Mouse (Mus musculus): ENCODE data around the gene 4930404H24Rik.

The 4930404H24Rik gene
- long read RNA-seq, experiment 1, result 0 reads
- long read RNA-seq, experiment 2, result 0 reads

DNA sequence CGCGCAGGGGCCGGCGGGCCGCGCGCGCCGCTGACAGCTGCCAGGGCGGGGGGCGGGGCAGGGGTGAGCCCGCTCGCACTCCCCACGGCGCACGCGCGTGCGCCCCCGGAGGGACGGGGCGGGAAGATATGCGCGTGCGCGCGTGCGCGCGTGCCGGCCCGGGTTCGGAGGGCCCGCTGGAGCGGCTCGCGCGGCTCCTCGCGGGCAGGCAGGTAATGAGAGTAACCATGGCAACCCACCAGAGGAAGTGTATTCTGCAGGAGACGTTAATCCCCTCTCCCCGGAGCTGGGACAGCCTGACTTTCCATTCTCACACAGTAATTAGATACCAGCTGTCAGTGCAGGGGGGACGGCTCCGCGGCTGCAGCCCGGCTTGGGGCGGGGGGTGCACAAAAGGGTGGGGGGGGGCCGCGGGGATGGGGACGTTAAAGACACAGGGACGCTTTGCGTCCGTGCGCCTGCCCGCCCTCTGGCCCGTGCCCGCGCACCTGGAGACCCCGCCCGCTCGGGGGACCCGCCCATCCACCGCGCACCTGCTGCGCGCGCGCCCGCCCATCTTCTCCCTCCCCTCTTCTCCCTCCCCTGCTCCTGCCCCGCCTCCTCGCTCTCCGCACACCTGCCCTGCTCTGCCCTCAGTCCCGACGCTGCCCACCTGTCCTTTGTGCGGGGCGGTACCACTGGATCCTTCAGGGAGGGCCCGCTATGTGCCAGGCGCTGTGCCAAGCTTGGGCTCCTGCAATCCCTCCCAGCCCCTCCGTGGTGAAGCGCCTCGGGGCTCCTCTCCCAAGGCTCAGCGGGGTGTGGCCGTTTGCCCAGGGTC, at the start of gene 4930404H24Rik:
TSS of gene 4930404H24Rik (plus strand) at position 218 of the 820 bp plus-strand sequence.
- intact Hi-C loops (cut with DNase I), result no loop called here

DNA sequence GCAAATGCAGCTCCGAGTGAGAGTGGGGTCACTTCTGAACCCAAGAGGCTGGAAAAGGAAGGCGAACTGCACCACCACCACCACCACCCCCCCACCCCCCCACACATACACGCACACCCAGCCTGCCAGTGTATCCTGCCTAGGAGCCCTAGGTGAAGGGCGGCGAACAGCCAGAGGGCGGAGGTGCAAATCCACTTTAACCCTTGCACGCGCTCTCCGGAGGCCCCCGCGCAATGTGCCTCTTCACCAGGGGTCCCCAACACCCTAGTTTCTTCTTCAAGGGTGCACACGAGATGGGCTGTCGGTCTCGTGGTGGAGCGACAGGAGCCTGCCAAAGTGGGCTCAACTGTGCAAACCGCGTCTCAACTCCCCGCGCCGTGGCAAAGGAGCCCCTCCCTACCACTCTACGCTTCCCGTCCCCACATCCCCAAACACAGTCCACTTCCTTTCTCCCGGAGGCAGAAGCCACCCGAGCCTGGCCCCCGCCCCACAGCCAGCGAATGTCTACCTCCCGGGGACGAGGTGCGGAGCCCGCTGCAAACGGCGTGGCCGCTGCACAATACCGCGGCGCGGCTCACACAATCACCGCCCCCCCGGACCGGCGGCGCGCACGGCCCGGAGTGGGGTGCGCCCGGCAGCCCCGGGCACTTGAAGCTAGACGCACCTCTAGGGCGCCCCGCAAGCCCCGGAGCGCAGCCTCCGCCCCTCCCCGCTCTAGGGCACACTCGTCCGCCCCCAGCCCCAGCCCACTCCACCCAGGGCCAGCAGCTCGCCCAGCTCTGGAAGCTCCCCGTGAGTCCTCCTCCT, 49.0 kb upstream of the 4930404H24Rik start:
- intact Hi-C loops (cut with DNase I), result loop anchor here (5.0 kb wide), 1 partner anchor 96 kb away; the partner anchor contains the start of gene Asxl1

DNA sequence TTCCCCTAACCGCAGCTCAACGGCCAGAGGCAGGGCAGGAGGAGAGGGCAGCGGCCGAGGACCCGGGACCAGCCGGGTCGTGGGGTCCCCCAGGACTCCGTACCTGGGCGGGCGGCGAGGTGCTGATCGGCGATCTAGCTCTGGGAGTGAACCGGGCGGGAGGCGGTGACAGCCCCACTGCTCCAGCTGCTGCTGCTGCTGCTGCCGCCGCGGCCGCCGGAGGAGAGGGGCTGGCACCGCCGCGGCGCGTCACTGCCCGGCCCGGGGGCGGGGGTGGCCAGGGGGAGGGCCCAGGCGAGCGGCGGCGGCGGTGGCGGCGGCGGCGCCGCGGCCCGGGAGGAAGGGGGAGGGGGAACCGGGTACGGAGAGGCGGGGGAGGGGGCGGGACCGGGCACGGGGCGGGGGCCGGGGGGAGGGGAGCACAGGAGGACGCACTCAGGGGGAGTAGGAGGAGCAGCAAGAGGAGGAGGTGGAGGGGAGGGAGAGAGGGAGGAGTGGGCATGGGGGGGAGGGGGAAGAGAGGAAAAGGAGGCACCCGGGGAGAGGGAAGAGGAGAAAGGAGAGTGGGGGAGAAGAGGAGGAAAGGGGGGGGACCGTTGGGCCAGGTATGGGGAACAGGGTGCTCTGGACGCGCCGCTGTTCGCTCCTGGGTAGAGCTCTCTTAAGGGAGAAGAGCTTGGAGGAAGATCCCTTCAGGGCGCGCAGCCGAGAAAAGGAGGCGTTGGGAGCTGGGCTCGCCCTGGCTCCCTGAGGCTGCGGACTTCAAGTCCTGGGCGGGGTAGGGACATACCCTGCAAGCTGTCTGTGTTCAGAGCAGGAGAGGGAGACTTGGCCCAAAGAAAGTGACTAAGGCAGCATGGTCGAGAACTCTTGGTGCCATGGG, 48.1 kb upstream of the 4930404H24Rik start:
- intact Hi-C loops (cut with DNase I), result loop anchor here (5.0 kb wide), 1 partner anchor 97 kb away; the partner anchor contains the start of gene Asxl1

DNA sequence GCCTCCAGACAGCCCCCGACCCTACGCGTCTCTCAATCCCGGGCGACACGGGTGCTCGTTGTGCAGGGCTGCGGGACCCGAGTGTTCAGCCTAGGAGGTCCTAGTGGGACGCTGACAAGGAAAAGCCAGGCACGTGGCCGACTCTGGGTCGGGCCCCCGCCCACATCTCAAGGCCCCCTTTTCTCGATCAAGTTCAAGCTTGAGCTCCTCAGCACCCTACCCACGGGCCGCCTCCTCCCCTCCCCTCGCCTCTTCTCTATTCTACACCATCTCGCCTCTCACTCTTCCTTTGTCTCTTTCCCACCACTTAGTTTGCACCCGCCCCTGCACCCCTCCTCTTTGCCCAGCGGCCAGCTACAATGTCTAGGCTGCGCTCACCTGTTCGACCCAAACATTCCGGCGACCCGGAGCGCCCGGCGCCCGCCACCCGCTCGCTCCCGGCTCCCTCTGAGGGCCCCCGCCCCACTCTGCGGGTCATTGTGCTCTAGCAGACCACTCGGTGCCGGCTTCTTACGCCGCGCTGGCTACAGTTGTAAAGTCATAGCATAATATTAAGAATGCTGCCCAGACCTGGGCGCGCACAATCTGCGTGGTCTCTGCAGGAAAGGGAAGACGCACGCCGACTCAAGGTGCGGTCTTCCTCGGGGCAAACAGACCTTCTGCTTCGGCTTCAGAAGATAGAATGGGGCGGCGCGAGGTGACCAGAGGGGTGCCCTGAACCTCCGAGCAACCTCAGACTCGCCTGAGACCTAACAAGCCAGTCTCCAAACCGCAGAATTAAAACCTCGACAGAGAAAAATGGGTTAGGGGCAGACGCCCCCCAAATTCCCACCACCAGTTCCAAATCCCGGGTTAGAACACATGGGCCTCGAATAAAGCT, 47.2 kb upstream of the 4930404H24Rik start:
- intact Hi-C loops (cut with DNase I), result no loop called here

DNA sequence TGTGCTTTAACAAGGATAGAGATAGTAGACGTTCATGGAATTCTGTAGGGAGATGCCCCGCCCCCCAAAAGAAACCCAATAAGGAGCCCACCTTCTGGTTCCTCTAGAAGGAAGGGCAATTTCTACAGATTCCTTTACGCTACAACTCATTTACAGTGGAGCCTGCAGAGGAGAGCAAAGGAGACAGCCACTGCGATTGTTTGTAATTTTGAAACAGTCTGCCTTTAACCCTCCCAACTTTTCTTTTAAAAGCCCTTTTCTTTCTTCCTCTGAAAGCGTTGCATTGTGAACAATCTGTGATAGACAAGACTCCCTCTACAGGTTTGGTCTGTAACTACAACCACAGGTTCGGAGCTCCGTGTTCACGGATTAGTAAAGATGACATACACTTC, 46.6 kb upstream of the 4930404H24Rik start:
- intact Hi-C loops (cut with DNase I), result no loop called here

DNA sequence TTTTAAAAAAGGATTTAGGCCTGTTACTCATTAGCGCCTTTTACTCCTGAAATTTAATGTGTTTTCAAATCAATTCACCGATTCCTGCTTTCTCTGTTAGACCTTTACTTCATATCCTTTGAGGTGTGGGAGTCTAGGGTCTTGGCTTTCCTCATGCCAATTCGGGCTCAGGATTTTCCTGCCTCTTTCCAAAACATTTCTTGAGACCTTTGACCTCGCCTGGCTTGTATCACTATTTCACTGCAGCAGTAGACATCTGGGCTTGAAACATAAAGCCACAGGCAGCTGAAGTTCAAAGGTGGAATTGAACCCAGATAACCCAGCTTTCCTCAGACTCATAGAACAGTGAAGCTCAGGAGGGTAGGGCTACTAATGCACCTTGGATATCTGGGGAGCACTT, 46.1 kb upstream of the 4930404H24Rik start:
- intact Hi-C loops (cut with DNase I), result no loop called here

DNA sequence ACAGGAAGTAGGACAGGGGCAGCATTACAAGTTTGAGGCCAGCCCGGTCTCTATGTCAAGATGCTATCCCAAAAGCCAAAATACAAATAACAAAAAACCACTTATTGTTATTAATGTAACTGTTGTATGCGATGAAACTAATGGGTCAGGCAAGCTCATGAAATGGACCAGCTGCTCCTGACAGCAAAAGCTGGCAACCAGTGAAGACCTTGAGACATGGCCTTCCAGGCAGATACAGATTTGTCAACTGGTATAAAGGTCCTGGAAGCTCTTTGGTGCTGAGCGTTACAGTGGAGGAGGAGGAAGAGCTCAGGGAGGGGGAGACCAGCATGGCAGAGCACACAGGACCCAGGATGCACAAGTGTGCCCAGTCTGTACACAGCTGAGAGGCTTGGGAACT, 44.9 kb upstream of the 4930404H24Rik start:
- intact Hi-C loops (cut with DNase I), result no loop called here

DNA sequence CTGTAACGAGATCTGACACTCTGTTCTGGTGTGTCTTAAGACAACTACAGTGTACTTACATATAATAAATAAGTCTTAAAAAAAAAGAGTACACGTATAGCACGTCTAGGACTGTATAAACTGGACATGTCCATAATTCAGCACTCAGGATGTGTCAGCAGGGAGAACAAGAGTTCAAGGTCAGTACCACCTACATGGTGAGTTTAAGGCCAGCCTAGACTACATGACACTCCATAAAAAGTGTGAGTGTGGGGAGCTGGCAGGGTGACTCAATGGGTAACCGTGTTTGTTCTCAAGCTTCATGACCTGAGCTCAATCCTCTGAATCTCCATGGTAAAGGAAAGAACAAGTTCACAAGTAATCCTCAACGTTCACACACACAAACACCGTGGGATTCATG, 44.1 kb upstream of the 4930404H24Rik start:
- intact Hi-C loops (cut with DNase I), result no loop called here

DNA sequence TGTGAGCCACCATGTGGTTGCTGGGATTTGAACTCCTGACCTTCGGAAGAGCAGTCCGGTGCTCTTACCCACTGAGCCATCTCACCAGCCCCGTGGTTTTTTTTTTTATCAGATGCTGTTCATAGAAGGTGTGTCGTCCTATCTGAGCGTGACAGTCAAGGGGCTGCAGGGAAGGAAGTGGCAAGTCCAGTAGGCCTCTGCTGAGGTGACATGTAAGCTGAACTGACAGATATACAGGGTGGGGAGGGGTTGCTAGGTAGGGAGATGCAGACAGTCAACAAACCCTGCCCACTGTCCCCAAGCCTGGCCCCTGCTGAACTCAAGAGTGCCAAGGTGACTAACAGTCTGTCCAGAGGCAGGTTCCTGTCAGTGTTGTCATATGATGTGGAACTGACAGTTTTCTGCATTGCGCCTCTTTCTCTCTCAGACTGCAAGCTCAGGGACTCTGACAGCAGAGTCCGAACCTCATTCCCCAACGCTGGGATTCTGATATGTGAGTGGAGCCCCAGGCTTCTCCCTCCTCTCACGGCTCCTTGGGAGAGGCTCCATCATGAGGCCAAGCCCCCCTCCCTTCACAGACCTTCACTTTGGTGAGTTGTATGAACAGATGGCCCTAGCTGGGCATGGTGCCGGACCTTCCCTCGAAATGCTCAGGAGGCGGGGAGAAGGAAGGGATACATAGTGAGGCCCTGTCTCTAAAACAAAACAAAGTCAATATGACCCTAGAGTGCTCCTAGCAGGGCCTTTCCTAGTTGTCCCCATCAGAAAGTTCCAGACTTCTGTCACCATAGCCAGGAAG, 38.4 kb upstream of the 4930404H24Rik start:
- intact Hi-C loops (cut with DNase I), result no loop called here

DNA sequence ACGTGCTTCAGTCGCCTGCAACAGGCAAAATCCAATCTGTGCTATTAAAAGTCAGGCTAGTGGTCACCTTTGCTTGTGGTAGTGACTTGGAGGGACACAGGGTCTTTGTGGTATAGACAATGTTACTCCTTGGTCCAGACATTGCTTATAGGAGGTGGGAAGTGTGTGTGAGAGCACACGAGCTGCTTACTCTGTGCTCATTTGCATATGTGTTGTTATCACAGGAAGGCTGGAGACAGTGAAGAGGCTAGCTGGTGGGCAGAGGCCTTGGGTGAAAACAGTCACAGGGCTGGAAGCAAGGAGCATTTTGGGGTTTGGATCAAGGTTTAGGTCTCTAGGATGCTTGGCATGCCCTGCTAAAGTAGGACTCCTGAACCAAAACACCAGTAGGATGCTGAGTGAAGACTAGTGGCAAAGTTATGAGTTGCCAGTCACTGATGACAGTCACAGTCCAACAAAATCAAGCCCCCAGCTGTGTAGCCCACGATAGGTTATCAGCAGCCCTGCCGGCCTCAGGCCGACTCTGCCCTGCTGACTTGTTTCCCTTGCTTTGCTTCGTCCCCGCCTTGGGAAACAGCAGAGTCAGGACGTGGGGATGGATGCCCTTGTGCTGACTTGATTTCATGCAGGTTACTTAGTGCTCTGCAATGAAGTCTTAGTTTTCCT, 37.6 kb upstream of the 4930404H24Rik start:
- intact Hi-C loops (cut with DNase I), result no loop called here

DNA sequence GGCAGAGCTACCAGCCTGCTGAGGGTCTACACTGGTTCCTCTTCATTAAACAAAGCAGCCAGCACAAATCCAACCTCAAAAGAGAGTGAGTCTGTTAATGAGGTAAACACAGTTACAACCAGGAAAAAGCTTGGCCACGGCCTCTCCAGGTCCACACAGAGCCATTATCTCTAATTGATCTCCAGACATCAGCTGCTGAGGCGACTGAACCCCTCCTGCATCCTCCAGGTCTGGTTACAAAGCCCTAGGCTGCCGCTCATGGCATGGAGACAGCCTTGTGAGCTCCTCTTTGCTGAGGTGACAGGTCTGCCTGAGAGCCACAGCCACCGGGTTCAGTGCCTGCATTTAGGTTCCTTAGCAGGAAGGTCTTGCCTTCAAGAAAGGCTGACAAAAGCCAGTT, 35.1 kb upstream of the 4930404H24Rik start:
- intact Hi-C loops (cut with DNase I), result no loop called here

DNA sequence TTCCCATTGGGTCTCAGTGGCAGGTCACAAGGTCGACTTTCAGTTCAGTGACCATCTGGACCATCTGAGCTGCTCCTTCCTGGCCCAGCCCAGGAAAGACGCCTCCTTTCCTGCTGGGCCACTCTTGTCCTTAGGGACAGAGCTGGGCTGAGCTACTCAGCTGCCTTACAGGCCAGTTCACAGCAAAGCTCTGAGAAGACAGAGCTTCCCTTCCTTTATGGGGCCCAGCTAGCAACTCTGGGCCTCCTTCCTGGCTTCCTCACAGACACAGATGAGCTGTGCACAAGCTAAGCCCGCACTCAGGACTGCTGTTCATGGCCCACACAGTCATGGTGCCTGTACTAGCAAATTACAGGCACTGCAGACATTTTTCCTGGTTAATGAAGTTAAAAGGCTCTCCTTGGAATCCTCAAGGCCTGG, 34.6 kb upstream of the 4930404H24Rik start:
- intact Hi-C loops (cut with DNase I), result no loop called here

DNA sequence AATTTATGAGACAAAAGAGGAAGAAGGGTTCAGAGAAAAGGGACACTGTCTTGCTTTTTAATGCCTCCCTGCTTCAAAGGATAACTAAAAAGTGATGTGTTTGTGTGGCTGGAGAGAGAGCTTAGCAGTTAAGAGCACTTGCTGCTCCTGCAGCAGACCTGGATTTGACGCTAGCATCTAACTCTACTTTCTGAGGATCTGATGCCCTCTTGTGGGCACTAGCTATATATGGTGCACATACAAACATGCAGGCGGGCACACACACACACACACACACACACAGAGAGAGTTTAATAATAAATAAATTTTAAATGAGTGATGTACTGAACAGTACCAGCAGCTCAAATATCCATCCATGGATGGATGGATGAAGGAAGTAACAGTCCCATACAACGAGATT, 29.3 kb upstream of the 4930404H24Rik start:
- intact Hi-C loops (cut with DNase I), result loop anchor here (10.0 kb wide), 1 partner anchor 318 kb away; no protein-coding TSS in a partner anchor

DNA sequence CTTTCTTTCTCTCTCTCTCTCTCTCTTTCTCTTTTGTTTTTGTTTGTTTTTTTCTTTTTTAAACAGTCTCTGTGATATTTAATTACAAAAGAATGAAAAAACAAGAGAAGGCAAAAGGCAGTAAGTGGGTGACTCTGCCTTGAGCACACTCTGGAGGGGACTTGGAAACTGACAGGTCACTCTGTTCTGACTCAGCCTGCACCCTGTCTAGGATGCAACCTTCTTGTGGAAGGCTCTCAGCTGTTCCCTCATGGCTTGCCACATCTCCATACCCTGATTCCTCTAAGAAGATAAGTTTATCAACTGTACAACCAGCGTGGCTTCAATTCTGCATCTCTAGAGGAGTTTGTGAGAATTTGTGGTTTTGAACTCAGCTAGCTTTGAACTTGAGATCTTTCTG, 25.2 kb upstream of the 4930404H24Rik start:
- intact Hi-C loops (cut with DNase I), result loop anchor here (10.0 kb wide), 1 partner anchor 323 kb away; no protein-coding TSS in a partner anchor

DNA sequence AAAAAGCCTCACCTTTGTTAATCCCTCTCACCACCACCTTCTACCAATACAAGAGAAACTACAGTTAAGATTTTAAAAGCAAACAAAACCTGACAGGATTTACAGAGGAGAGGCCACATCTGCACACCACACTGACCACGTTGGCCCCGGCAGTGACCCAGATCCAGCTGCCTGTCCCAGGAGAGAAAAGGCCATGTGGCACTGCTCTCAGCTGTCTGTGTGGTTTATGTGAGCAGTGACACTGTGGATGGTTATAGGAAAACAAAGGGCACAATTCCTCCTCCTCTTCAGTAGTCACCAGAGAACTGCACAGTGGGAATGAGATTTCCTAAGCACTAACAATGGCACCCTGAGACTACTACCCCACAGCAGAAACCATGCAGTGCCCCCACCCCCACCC, 23.3 kb upstream of the 4930404H24Rik start:
- intact Hi-C loops (cut with DNase I), result loop anchor here (10.0 kb wide), 1 partner anchor 325 kb away; no protein-coding TSS in a partner anchor

DNA sequence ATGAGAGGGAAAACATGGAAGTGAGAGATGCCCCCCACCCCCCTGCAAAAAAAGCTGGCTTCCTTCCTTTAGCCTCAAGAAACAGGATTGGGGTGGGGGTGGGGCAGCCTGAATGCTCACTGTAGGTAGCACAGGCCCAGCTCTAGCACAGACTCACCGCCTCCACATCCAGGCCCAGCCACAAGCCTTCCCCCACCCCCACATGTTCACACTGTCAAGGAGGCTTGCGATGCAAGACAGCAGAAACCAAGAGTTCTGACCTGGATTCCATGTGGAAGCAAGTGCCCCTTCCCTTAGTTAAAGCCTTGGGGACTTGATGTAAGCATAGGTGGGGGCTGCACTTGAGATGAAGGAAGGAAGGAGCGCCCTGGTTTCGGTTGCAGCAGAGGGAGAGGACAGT, 22.8 kb upstream of the 4930404H24Rik start:
- intact Hi-C loops (cut with DNase I), result loop anchor here (10.0 kb wide), 1 partner anchor 325 kb away; no protein-coding TSS in a partner anchor

DNA sequence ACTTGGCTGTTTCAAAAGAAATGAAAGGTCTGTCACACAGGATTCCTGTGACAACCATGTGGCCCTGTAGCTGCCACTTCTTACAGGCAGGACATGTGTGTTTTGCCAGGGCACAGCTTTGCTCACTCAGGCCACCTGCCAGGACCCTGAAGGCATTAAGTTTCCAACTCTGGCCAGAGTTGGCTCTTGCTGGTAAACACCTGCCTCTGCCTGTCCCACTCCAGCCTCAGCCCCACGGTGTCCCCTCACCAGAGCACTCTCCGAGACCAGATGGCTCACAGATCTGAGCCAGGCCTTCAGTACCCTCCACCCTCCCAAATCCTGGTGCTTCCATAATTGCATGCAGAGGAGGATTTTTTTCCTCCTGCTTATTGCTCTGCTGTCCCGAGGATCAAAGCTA, 21.6 kb upstream of the 4930404H24Rik start:
- intact Hi-C loops (cut with DNase I), result no loop called here

Measured in adrenal gland (tissue).